Mouse (Mus musculus): ENCODE measurements around the gene Fam234a. TPM values are rescaled to one million over a fixed set of nuclear protein-coding genes. Genes with fewer than 3 reads are reported as not detected.

Gene Fam234a
- polyA plus RNA-seq, 1 experiment from 2014 or later = 81.6 TPM

GRCm38 (mm10) chr17:26268851-26269250 is 24.8 kb upstream of the Fam234a start:
- no peak overlapping the region for H3K4me2 ChIP-seq (ENCODE audit: low read length)
- H3K4me1 ChIP-seq (replicated peaks; ENCODE audit: insufficient read depth, low read length) = no peaks in the 10 kb centered on the region
- H3K27me3 ChIP-seq (ENCODE audit: insufficient read depth, low read length) = no peaks in the 10 kb centered on the region
- ATAC-seq (replicated peaks; ENCODE audit: low FRiP score, low read depth) (no peak), DNase-seq (ENCODE audit: low spot score) (no peak)
- no peak overlapping the region for H3K9ac ChIP-seq (ENCODE audit: low read depth, low read length)
- H3K36me3 ChIP-seq (ENCODE audit: insufficient read depth, low read length) = peaks cover 54% of the 10 kb centered on the region
- WGBS = 71% methylated on average over 1 of the region's 1 CpGs
- no peak overlapping the region for H3K27ac ChIP-seq
- H3K9me3 ChIP-seq (replicated peaks; ENCODE audit: low read length) = no peaks in the 10 kb centered on the region
- TF ChIP-seq CTCF (IDR thresholded peaks at IDR 0.05; ENCODE audit: low read depth) = peak; percentile 66
- no peak overlapping the region for H3K4me3 ChIP-seq (replicated peaks; ENCODE audit: low read depth, low read length)

- Histone ChIP-seq H3K4me3 (replicated peaks; ENCODE audit: low read depth, low read length) (no peak overlapping the region), H3K9ac (ENCODE audit: low read depth, low read length) (no peak overlapping the region), H3K4me2 (ENCODE audit: low read length) (no peak overlapping the region), H3K9me3 (replicated peaks; ENCODE audit: low read length) (no peaks in the 10 kb centered on the region), H3K27ac (no peak overlapping the region), H3K36me3 (ENCODE audit: insufficient read depth, low read length) (peaks cover 69% of the 10 kb centered on the region), H3K27me3 (ENCODE audit: insufficient read depth, low read length) (no peaks in the 10 kb centered on the region), H3K4me1 (replicated peaks; ENCODE audit: insufficient read depth, low read length) (no peaks in the 10 kb centered on the region)
- TF ChIP-seq CTCF (IDR thresholded peaks at IDR 0.05; ENCODE audit: low read depth) = no peak
- DNase-seq (ENCODE audit: low spot score) (no peak), ATAC-seq (replicated peaks; ENCODE audit: low FRiP score, low read depth) (no peak)
- 95% methylated on average over 3 of the region's 3 CpGs for WGBS
Observed at GRCm38 (mm10) chr17:26262384-26262783, 18.3 kb upstream of the Fam234a start.

- no peaks in the 10 kb centered on the region for H3K4me1 ChIP-seq (replicated peaks; ENCODE audit: insufficient read depth, low read length)
- no peak overlapping the region for H3K27ac ChIP-seq
- no peak for DNase-seq (ENCODE audit: low spot score)
- H3K9me3 ChIP-seq (replicated peaks; ENCODE audit: low read length) = no peaks in the 10 kb centered on the region
- H3K4me3 ChIP-seq (replicated peaks; ENCODE audit: low read depth, low read length) = no peak overlapping the region
- ATAC-seq (replicated peaks; ENCODE audit: low FRiP score, low read depth) = no peak
- 83% methylated on average over 4 of the region's 4 CpGs for WGBS
- no peak overlapping the region for H3K4me2 ChIP-seq (ENCODE audit: low read length)
- H3K27me3 ChIP-seq (ENCODE audit: insufficient read depth, low read length) = no peaks in the 10 kb centered on the region
- peak; percentile 50 for TF ChIP-seq CTCF (IDR thresholded peaks at IDR 0.05; ENCODE audit: low read depth)
- peaks cover 63% of the 10 kb centered on the region for H3K36me3 ChIP-seq (ENCODE audit: insufficient read depth, low read length)
- no peak overlapping the region for H3K9ac ChIP-seq (ENCODE audit: low read depth, low read length)
Observed at GRCm38 (mm10) chr17:26261826-26262225, 17.8 kb upstream of the Fam234a start.

- no peak overlapping the region for H3K9ac ChIP-seq (ENCODE audit: low read depth, low read length)
- H3K9me3 ChIP-seq (replicated peaks; ENCODE audit: low read length) = no peaks in the 10 kb centered on the region
- TF ChIP-seq CTCF (IDR thresholded peaks at IDR 0.05; ENCODE audit: low read depth) = no peak
- no peak for ATAC-seq (replicated peaks; ENCODE audit: low FRiP score, low read depth)
- H3K36me3 ChIP-seq (ENCODE audit: insufficient read depth, low read length) = peaks cover 20% of the 10 kb centered on the region
- no peaks in the 10 kb centered on the region for H3K27me3 ChIP-seq (ENCODE audit: insufficient read depth, low read length)
- 93% methylated on average over 7 of the region's 7 CpGs for WGBS
- no peak overlapping the region for H3K27ac ChIP-seq
- no peak overlapping the region for H3K4me2 ChIP-seq (ENCODE audit: low read length)
- 0 out of 2 replicates have a peak, but pooled peaks cover 6% of the 10 kb centered on the region for H3K4me1 ChIP-seq (replicated peaks; ENCODE audit: insufficient read depth, low read length)
- no peak overlapping the region for H3K4me3 ChIP-seq (replicated peaks; ENCODE audit: low read depth, low read length)
- no peak for DNase-seq (ENCODE audit: low spot score)
Observed at GRCm38 (mm10) chr17:26255313-26255712, 11.3 kb upstream of the Fam234a start.

GRCm38 (mm10) chr17:26253399-26253798 is 9.4 kb upstream of the Fam234a start:
- H3K27ac ChIP-seq = peak overlapping the region; percentile 100
- WGBS = 0% methylated on average over 24 of the region's 24 CpGs
- peak overlapping the region; percentile 99 for H3K9ac ChIP-seq (ENCODE audit: low read depth, low read length)
- H3K4me1 ChIP-seq (replicated peaks; ENCODE audit: insufficient read depth, low read length) = 0 out of 2 replicates have a peak, but pooled peaks cover 6% of the 10 kb centered on the region
- peak; percentile 31 for DNase-seq (ENCODE audit: low spot score)
- H3K4me2 ChIP-seq (ENCODE audit: low read length) = peak overlapping the region; percentile 64
- no peak for ATAC-seq (replicated peaks; ENCODE audit: low FRiP score, low read depth)
- TF ChIP-seq CTCF (IDR thresholded peaks at IDR 0.05; ENCODE audit: low read depth) = no peak
- H3K4me3 ChIP-seq (replicated peaks; ENCODE audit: low read depth, low read length) = peak overlapping the region; percentile 94
- no peaks in the 10 kb centered on the region for H3K27me3 ChIP-seq (ENCODE audit: insufficient read depth, low read length)
- peaks cover 11% of the 10 kb centered on the region; the same call in 1 of the 2 replicates for H3K36me3 ChIP-seq (ENCODE audit: insufficient read depth, low read length)
- H3K9me3 ChIP-seq (replicated peaks; ENCODE audit: low read length) = no peaks in the 10 kb centered on the region

GRCm38 (mm10) chr17:26252539-26253251 is 8.7 kb upstream of the Fam234a start, which contains the start of gene Luc7l:
Gene Luc7l, plus strand, starts transcription at chr17:26252896.
- WGBS = under 1% methylated on average over 42 of the region's 43 CpGs
- DNase-seq (ENCODE audit: low spot score) = peak; percentile 98
- H3K9ac ChIP-seq (ENCODE audit: low read depth, low read length) = peak within 1 kb of the TSS; percentile 99
- 0 out of 2 replicates have a peak, but pooled peaks have one; percentile 7 for TF ChIP-seq CTCF (IDR thresholded peaks at IDR 0.05; ENCODE audit: low read depth)
- peak within 1 kb of the TSS; percentile 94 for H3K4me3 ChIP-seq (replicated peaks; ENCODE audit: low read depth, low read length)
- 0 out of 2 replicates have a peak, but pooled peaks cover 6% of the 10 kb centered on the region for H3K4me1 ChIP-seq (replicated peaks; ENCODE audit: insufficient read depth, low read length)
- H3K27me3 ChIP-seq (ENCODE audit: insufficient read depth, low read length) = no peaks in the 10 kb centered on the region
- H3K9me3 ChIP-seq (replicated peaks; ENCODE audit: low read length) = no peaks in the 10 kb centered on the region
- peak within 1 kb of the TSS; percentile 64 for H3K4me2 ChIP-seq (ENCODE audit: low read length)
- H3K27ac ChIP-seq = peak within 1 kb of the TSS; percentile 100
- H3K36me3 ChIP-seq (ENCODE audit: insufficient read depth, low read length) = 0 out of 2 replicates have a peak, but pooled peaks cover 5% of the 10 kb centered on the region
- peak; percentile 89 for ATAC-seq (replicated peaks; ENCODE audit: low FRiP score, low read depth)
